Mouse (Mus musculus): ENCODE measurements around the gene Hnrnpab.
A peak's percentile ranks its signal among the peaks of the same experiment; 100 is the strongest.
"Not testable (repeated sequence)": the region's sequence is repeated elsewhere in the genome, so short reads cannot be mapped to it uniquely, and the experiment has no call there.

The Hnrnpab gene

DNA sequence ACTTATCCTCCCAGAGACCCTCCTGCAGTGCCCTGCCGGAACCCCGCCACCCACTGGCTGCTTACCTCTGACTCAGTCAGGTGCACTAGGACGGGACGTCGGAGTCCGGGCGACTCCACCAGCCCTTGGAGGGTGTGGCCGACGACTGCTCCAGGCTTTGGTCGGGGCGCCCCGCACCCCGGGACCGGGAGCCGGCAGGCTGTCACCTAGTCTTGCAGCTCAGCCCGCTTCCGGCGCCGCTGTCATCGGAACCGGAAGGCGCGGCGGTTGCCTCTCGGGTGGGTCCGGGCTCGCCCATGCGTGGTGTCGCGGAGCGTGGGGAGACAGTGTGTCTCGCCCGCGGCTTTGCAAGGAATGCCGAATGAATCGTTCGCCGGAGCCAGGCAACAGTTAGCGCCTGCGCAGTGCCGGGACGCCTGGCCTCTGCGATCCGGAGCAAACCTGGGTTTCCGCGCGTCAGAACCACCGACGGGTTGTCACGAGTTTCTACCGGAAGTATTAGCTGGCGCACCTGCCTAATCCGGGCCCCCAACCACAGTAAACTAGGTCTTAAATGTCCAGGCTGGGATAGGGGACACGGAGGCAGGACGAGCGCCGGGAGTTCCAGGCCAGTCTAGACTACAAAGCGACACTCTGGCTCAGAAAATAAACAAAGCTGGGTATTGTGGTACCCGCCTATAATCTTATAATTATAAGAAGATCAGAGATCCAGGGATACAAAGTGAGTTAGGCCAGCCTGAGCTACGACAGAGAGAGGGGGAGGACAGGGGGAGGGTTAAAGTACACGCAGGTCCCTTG is 29.1 kb upstream of the Hnrnpab start, which contains the start of gene Rmnd5b:
Gene Rmnd5b, minus strand, starts transcription at position 372 of the 798 bp plus-strand sequence.
- DNase-seq (ENCODE audit: extremely low read depth, low read depth, low spot score) = no peak

- no peak for DNase-seq (ENCODE audit: extremely low read depth, low read depth, low spot score)
Measured at GRCm38 (mm10) chr11:51635127-51635524, 28.5 kb upstream of the Hnrnpab start.

GRCm38 (mm10) chr11:51633721-51634120 is 27.1 kb upstream of the Hnrnpab start:
- DNase-seq (ENCODE audit: extremely low read depth, low read depth, low spot score) = no peak

DNA sequence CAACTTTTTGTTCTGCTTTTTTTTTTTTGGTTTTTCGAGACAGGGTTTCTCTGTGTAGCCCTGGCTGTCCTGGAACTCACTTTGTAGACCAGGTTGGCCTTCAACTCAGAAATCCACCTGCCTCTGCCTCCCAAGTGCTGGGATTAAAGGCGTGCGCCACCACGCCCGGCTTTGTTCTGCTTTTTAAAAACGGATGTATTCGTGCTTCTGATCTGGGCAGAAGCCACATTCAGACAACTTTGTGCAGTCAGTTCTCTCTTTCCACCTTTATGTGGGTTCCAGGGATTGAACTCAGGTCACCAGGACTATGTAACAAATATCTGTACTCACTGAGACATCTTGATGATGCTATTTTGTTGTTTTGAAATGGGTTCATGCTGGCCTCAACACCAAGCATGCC is 26.6 kb upstream of the Hnrnpab start:
- DNase-seq (ENCODE audit: extremely low read depth, low read depth, low spot score) = not testable (repeated sequence)

- no peak for DNase-seq (ENCODE audit: extremely low read depth, low read depth, low spot score)
Measured at GRCm38 (mm10) chr11:51632130-51632753, 25.6 kb upstream of the Hnrnpab start.

DNA sequence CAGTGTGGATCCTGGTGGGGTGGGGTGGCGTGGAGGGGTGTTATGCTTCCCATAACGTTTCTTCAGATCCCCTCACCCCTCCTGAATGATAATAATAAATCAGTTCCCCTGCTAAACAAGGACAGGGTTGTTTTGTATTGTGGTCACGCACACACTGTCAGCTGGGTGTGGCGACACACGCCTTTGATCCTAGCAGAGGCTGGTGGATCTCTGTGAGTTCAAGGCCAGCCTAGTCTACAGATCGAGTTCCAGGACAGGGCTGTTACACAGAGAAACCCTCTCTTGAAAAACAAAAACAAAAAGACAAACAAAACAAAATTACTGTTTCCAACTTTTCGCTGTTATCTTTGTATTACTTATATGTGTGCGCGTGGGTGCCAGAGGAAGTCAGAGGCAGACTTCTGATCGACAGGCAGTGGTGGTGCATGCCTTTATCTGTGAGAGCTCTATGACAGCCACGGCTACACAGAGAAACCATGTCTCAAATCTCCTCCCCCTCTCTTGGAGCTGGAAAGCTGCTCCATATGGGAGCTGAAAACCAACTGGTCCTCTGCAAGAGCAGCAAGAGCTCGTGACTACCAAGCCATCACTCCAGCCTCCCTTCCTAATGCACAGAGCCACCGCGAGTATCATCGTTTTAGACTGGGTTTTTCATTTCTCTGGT is 23.1 kb upstream of the Hnrnpab start:
- DNase-seq (ENCODE audit: extremely low read depth, low read depth, low spot score) = no peak

GRCm38 (mm10) chr11:51627907-51628306 is 21.3 kb upstream of the Hnrnpab start:
- DNase-seq (ENCODE audit: extremely low read depth, low read depth, low spot score) = no peak

GRCm38 (mm10) chr11:51627425-51627824 is 20.8 kb upstream of the Hnrnpab start:
- DNase-seq (ENCODE audit: extremely low read depth, low read depth, low spot score) = no peak

DNA sequence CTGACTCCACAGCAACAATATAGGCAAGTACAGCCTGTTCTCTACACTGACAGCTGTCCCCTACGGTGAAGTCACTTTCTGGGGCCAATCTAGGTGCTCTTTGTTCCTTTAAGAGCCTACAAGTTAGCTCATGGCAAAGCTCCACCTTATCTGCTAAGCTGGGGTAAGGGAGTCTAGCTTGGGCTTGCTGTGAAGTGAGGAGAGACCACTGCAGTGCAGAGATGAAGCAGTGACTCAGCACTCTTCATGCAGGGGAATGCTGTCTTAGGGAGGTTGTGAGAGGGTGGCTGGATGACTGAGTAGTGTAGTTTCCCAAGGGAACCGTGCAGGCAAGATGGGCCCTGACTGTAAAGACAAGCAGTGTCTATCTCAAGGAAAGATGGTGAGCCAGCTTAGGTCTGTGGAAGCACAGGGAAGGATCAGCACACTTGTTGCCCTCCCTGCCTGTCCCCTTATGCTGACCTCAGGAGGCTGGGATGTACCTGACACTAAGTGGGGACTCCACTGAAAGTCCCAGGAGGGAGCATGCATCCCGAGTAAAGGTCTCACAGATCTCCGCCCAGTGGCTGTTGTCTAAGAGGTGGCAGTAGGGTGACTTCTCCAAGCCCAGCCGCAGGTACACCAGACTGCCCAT is 18.7 kb upstream of the Hnrnpab start:
- DNase-seq (ENCODE audit: extremely low read depth, low read depth, low spot score) = no peak

DNA sequence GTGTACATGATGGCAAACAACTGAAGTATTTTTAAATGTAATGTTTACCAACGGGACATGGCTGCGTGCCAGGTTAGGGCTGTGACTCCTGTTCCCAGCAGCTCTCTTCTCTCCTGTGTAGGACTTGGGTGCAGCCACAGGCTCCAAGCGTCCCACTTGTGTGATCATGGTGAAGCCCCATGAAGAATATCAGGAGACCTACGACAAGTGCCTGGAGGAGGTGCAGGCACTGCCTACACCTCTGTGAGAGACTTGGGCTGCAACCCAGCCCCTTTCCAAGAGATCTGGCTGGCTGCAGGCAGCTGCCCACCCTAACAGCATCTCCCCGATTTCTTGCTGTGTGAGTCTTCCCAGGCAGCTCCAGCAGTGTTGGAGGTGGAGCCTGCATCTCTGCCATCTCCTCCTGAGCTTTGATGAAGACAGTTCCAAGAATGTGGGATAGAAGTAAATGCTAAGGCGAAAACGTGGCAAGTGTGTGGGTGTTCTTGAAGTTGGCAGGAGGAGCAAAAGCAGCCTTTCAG is 16.4 kb upstream of the Hnrnpab start:
- DNase-seq (ENCODE audit: extremely low read depth, low read depth, low spot score) = no peak

DNA sequence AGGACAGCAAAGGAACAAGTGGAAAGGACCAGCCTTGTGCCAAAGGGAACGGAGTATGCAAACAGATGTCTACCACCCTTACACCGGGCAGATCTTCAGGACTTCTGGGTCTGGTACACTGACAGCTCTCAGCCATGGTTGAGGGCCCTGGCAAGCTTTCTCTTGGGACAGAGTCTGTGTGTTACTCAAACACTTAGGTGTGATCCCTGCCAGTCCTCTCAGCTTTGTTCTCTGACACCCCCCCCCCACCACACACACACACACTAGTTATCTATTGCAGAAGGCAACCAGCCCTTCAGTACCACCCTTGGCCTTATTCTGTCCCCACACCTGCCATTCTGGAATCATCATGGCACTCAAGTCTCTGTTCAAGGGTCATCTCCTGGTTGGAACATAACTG is 15.1 kb upstream of the Hnrnpab start:
- no peak for DNase-seq (ENCODE audit: extremely low read depth, low read depth, low spot score)

- DNase-seq (ENCODE audit: extremely low read depth, low read depth, low spot score) = no peak
Measured at GRCm38 (mm10) chr11:51620084-51620483, 13.4 kb upstream of the Hnrnpab start.

GRCm38 (mm10) chr11:51619409-51620060 is 12.9 kb upstream of the Hnrnpab start, which contains the start of gene Nhp2:
TSS of gene Nhp2 (plus strand) at chr11:51619735.
- peak; percentile 100 for DNase-seq (ENCODE audit: extremely low read depth, low read depth, low spot score)

DNA sequence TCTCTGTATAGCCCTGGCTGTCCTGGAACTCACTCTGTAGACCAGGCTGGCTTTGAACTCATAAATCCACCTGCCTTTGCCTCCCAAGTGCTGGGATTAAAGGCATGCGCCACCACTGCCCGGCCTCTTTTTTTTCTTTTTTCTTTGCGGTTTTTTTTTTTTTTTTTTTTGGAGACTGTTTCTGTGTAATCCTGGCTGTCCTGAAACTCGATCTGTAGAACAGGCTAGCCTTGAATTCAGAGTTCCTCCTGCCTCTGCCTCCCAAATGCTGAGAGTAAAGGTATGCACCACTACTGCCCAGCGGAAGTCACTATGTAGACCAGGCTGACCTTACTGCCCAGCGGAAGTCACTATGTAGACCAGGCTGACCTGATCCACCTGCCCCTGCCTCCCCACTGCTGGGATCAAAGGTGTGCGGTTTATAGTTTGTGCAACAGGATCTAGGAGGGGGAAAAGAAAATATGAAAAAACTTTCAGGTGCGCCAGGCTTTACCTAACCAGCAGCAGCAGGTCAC is 12.3 kb upstream of the Hnrnpab start:
- no peak for DNase-seq (ENCODE audit: extremely low read depth, low read depth, low spot score)

DNA sequence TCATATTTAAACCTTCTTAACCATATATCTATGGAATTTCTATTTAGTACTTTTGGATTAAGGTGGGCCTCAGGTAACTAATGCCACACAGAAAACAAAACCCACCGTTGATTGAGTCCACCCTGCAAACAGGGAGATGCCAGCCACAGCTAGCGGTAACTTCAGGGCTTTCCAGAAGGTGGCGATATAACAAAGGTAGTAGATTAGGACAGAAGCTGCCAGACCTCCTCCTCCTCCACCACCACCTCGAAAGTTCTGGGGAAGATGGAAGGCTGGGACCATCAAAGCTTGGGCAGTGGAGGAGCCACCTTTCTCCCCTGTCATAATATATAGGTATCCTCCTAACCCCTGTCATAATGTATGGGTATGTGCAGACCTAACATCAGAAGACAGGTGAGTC is 11.0 kb upstream of the Hnrnpab start:
- no peak for DNase-seq (ENCODE audit: extremely low read depth, low read depth, low spot score)

GRCm38 (mm10) chr11:51616113-51616512 is 9.5 kb upstream of the Hnrnpab start:
- DNase-seq (ENCODE audit: extremely low read depth, low read depth, low spot score) = not testable (repeated sequence)

GRCm38 (mm10) chr11:51615601-51616000 is 9.0 kb upstream of the Hnrnpab start:
- DNase-seq (ENCODE audit: extremely low read depth, low read depth, low spot score) = no peak

GRCm38 (mm10) chr11:51615129-51615528 is 8.5 kb upstream of the Hnrnpab start:
- no peak for DNase-seq (ENCODE audit: extremely low read depth, low read depth, low spot score)

GRCm38 (mm10) chr11:51614256-51614655 is 7.6 kb upstream of the Hnrnpab start:
- no peak for DNase-seq (ENCODE audit: extremely low read depth, low read depth, low spot score)

DNA sequence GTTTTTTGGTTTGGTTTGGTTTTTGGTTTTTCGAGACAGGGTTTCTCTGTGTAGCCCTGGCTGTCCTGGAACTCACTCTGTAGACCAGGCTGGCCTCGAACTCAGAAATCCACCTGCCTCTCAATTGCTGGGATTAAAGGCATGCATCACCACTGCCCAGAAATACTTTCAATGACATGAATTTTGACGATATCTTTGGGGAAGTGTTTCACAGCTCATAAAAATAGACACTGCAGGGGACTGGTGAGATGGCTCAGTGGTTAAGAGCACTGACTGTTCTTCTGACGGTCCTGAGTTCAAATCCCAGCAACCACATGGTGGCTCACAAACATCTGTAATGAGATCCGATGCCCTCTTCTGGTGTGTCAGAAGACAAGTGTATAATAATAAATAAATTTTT is 3.3 kb upstream of the Hnrnpab start:
- DNase-seq (ENCODE audit: extremely low read depth, low read depth, low spot score) = not testable (repeated sequence)
